Mouse (Mus musculus) liver, embryonic 14.5 days (tissue): ENCODE data around the gene Ppia. TPM values are rescaled to one million over a fixed set of nuclear protein-coding genes. Genes with fewer than 3 reads are reported as not detected.
"Not testable (repeated sequence)": the region's sequence is repeated elsewhere in the genome, so short reads cannot be mapped to it uniquely, and the experiment has no call there.

ENCODE experiments used
- ATAC-seq: fragments of 200-750 bp; cut with Nextera tagmentation; 2 replicates; pipeline ENCODE4 v1.8.0; 2017; ENCODE audit warnings: moderate number of reproducible peaks, mild to moderate bottlenecking, moderate library complexity; ENCODE audit not compliant: insufficient read depth
- DNase-seq, 3 experiments: peaks; one replicate each; pipeline ENCODE4 v3.0.0-alpha.2; 2012 to 2013; ENCODE audit warnings: low read depth in 3 of 3, low spot score in 3 of 3
- H3K27ac ChIP-seq: fragments of 300-500 bp; sonication (generic); 2 replicates; pipeline ENCODE4 v1.5.1; 2014; ENCODE audit warnings: moderate library complexity, mild to moderate bottlenecking, control low read depth, inconsistent platforms
- H3K27me3 ChIP-seq: fragments of 300-500 bp; sonication (generic); 2 replicates; pipeline ENCODE4 v1.6.1; 2014; ENCODE audit warnings: mild to moderate bottlenecking, low read length, moderate library complexity; ENCODE audit not compliant: control insufficient read depth, insufficient read depth
- H3K36me3 ChIP-seq: fragments of 300-500 bp; sonication (generic); replicated peaks from 2 replicates; pipeline ENCODE4 v1.6.1; 2014; ENCODE audit warnings: low read depth; ENCODE audit not compliant: control insufficient read depth, insufficient read depth
- H3K4me1 ChIP-seq, 2 experiments: fragments of 200-500 bp in 1 of 2; fragments of 300-500 bp in 1 of 2; sonication (generic) in 1 of 2; replicated peaks; 2 replicates each; pipeline ENCODE4 v1.6.1; 2012 to 2014; ENCODE audit warnings: antibody characterized with exemption in 1 of 2, inconsistent platforms in 1 of 2, low read length in 1 of 2; ENCODE audit not compliant: control insufficient read depth in 2 of 2, insufficient read depth in 2 of 2
- H3K4me2 ChIP-seq: fragments of 300-500 bp; sonication (generic); 2 replicates; pipeline ENCODE4 v1.6.1; 2014; ENCODE audit warnings: low read depth, mild to moderate bottlenecking, control low read depth, moderate library complexity
- H3K4me3 ChIP-seq, 2 experiments: fragments of 200-500 bp in 1 of 2; fragments of 300-500 bp in 1 of 2; sonication (generic) in 1 of 2; 2 replicates each; pipeline ENCODE4 v1.5.1; 2012 to 2014; ENCODE audit warnings: low read depth in 2 of 2, low read length in 2 of 2, mild to moderate bottlenecking in 2 of 2, control low read depth in 1 of 2, inconsistent platforms in 1 of 2, moderate library complexity in 1 of 2; ENCODE audit not compliant: insufficient read depth in 1 of 2
- H3K9ac ChIP-seq: fragments of 300-500 bp; sonication (generic); replicated peaks from 2 replicates; pipeline ENCODE4 v1.6.1; 2014; ENCODE audit warnings: mild to moderate bottlenecking, control low read depth, moderate library complexity
- H3K9me3 ChIP-seq: fragments of 300-500 bp; sonication (generic); 2 replicates; pipeline ENCODE4 v1.6.1; 2016; ENCODE audit warnings: low read length, mixed read lengths; ENCODE audit not compliant: control insufficient read depth
- CTCF ChIP-seq: IDR thresholded peaks from 2 replicates; pipeline ENCODE4 v1.5.1; 2016; ENCODE audit warnings: antibody characterized with exemption, low read depth, control low read depth
- EP300 ChIP-seq: IDR thresholded peaks from 2 replicates; pipeline ENCODE4 v1.6.1; 2016; ENCODE audit warnings: antibody characterized with exemption, low read depth
- WGBS: fragments of 180-500 bp; shearing (Covaris S2); extraction: QIAGEN DNeasy Blood & Tissue Kit; methylation state at CpG from one replicate; pipeline ENCODE4 v1.1.7; 2014; ENCODE audit not compliant: insufficient replicate concordance; 5-methylcytosine and 5-hydroxymethylcytosine counted together
- polyA plus RNA-seq, 2 experiments: library from polyadenylated mRNA; depleted of rRNA in 1 of 2; stranded (reverse) in 1 of 2; unstranded in 1 of 2; fragments of >200 nt; fragmentation: Nextera tagmentation in 1 of 2; extraction: Ambion mirVana in 1 of 2; gene quantifications; 2 replicates each; pipeline versions ENCODE4 v1.2.1 to v1.2.3; 2012 to 2014

Gene Ppia
- polyA plus RNA-seq, 2 experiments = 1,780 to 3,291 TPM

DNA sequence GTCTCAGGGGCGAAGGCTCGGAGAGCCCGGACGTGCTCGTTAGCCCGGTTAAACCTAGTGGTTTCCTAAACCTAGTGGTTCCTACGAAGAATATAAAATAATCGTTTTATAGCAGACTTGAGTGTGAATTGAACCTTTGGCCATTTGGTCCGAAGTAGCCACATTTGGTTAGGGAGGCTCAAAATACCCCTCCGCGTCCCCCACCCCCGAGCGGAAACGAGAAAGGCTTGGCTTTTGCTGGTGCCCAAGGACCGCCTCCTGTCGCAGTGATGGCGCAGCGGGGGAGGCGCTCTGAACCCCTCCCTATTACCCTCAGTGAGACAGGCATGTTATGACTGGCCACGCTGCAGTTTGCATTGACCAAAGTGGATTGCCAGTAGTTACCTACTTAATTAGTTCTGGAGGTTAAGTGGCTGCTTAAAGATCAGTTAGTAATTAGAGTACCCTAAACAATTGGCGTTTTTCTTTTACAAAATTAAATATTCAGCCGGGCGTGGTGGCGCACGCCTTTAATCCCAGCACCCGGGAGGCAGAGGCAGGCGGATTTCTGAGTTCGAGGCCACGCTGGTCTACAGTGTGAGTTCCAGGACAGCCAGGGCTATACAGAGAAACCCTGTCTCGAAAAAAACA, 1.3 kb downstream of the Ppia start:
- DNase-seq (peak; percentile 64 to 69 (median 65)), ATAC-seq (peak; percentile 64)
- Histone ChIP-seq H3K9ac (peak overlapping the region; percentile 92), H3K27ac (peak overlapping the region; percentile 94), H3K4me3 (peak overlapping the region; percentile 89 to 90), H3K9me3 (peaks cover 20% of the 10 kb centered on the region), H3K27me3 (no peaks in the 10 kb centered on the region), H3K4me2 (peak overlapping the region; percentile 97), H3K4me1 (peaks cover 11 to 15% of the 10 kb centered on the region in 2 experiments), H3K36me3 (peaks cover 38% of the 10 kb centered on the region)
- under 1% methylated on average over 30 of the region's 30 CpGs for WGBS
- TF ChIP-seq EP300 = no peak
- TF ChIP-seq CTCF = no peak

DNA sequence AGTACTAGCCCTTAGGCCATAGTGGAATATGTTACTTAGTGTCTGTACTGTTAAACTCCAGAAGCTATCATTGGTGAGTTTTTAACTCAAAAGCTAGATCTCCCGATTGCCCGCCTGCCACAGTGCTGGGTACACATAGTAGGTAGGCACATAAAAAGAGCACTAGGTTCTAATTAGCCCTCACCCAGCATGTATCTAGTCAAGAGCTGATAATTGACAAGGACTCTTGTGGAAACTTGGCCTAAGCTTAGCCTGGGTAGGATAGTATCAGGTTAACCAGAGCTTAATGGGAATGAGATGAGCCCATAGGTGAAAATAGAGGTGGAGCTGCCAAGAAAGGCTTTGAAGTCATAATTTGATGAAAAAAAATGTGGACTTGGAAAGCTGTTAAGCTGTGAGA, 1.8 kb downstream of the Ppia start:
- H3K27ac ChIP-seq = peak overlapping the region; percentile 94
- 12% methylated on average over 2 of the region's 2 CpGs for WGBS

DNA sequence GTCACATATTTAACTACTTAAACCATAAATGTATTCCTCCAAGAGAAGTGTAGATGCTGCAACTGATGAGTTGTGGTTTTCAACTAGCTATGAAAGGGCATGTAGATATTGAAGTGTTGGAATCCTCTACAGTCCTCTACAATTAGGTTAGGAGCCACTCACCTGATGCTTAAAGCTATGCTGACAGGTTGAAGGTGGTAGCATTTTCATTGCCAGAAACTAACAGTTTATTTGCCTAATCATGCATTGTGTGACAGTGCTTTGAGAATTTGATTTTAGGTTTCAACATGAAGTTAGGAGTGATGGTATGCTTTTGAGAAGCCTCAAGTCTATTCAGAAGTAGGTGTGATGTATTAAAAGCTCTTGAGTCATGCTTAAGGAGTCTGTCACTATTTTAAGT, 2.2 kb downstream of the Ppia start:
- peaks cover 19% of the 10 kb centered on the region for H3K9me3 ChIP-seq
- ATAC-seq (no peak), DNase-seq (no peak)
- no peak for TF ChIP-seq CTCF
- peak overlapping the region; percentile 89 to 90 for H3K4me3 ChIP-seq
- H3K4me1 ChIP-seq = peaks cover 11 to 15% of the 10 kb centered on the region in 2 experiments
- H3K36me3 ChIP-seq = peaks cover 41% of the 10 kb centered on the region
- H3K9ac ChIP-seq = peak overlapping the region; percentile 92
- H3K27ac ChIP-seq = peak overlapping the region; percentile 94
- H3K27me3 ChIP-seq = no peaks in the 10 kb centered on the region
- H3K4me2 ChIP-seq = peak overlapping the region; percentile 97

More for the DNA sequence above, 1.8 kb downstream of the Ppia start:
- Histone ChIP-seq H3K36me3 (peaks cover 38% of the 10 kb centered on the region), H3K4me3 (peak overlapping the region; percentile 89 to 90), H3K4me2 (peak overlapping the region; percentile 97), H3K27me3 (no peaks in the 10 kb centered on the region), H3K9me3 (peaks cover 20% of the 10 kb centered on the region), H3K4me1 (peaks cover 11 to 15% of the 10 kb centered on the region in 2 experiments), H3K9ac (peak overlapping the region; percentile 92)
- ATAC-seq (no peak), DNase-seq (no peak)
- TF ChIP-seq CTCF (no peak), EP300 (no peak)

DNA sequence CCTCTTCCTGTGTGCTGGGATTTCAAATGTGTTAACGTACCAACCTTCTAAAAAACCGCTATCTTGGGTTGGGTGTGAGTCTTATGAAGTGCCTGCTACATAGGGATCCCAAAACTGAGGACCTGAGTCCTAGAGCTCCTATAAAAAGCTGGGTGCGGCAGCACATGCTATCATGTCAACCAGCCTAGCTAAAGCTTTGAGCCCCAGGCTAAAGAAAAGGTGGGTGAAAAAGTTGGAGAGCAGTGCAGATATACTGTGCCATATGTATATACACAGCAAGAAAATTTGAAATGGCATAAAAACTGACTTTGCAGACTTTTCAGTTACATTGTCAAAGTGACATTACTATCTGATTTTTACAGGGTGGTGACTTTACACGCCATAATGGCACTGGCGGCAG, 3.5 kb downstream of the Ppia start:
- Histone ChIP-seq H3K4me2 (peak overlapping the region; percentile 97), H3K4me1 (peaks cover 11 to 15% of the 10 kb centered on the region in 2 experiments), H3K9ac (no peak overlapping the region), H3K27ac (no peak overlapping the region), H3K4me3 (no peak overlapping the region), H3K36me3 (peaks cover 52% of the 10 kb centered on the region), H3K9me3 (peaks cover 7% of the 10 kb centered on the region), H3K27me3 (no peaks in the 10 kb centered on the region)
- TF ChIP-seq EP300 = no peak
- no peak for TF ChIP-seq CTCF
- WGBS = 61% methylated on average over 5 of the region's 5 CpGs
- DNase-seq = no peak
- ATAC-seq = no peak

DNA sequence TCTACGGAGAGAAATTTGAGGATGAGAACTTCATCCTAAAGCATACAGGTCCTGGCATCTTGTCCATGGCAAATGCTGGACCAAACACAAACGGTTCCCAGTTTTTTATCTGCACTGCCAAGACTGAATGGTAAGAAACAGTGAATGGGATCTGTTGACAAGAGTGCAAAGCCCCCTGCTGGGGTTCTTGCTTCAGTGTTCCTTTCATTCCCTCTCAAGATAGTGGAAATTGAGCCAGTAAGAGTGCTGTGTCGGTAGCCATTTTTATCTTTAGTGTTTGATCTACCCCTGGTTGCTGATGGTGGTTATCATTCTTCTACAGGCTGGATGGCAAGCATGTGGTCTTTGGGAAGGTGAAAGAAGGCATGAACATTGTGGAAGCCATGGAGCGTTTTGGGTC, 3.9 kb downstream of the Ppia start:
- H3K36me3 ChIP-seq = peaks cover 54% of the 10 kb centered on the region
- H3K9ac ChIP-seq, H3K27ac ChIP-seq, H3K27me3 ChIP-seq, DNase-seq, H3K9me3 ChIP-seq, ATAC-seq, H3K4me3 ChIP-seq, H3K4me2 ChIP-seq: not testable (repeated sequence)
- WGBS = 42% methylated on average over 3 of the region's 4 CpGs
- H3K4me1 ChIP-seq = peaks cover 11 to 15% of the 10 kb centered on the region in 2 experiments
